Mouse (Mus musculus): ENCODE data around the gene Olfr282. TPM values are rescaled to one million over a fixed set of nuclear protein-coding genes. Genes with fewer than 3 reads are reported as not detected.
"Not testable (repeated sequence)": the region's sequence is repeated elsewhere in the genome, so short reads cannot be mapped to it uniquely, and the experiment has no call there.

Gene Olfr282
- polyA plus RNA-seq, 2 experiments: not detected

GRCm38 (mm10) chr15:98415996-98416395 lies 15.0 kb upstream of the Olfr282 start:
- DNase-seq (ENCODE audit: low read depth in 3 of 3, low spot score in 3 of 3) (no peak), ATAC-seq (ENCODE audit: insufficient read depth) (no peak)
- Histone ChIP-seq H3K9me3 (ENCODE audit: control insufficient read depth, low read length) (no peaks in the 10 kb centered on the region), H3K27me3 (ENCODE audit: control insufficient read depth, insufficient read depth, low read length) (no peaks in the 10 kb centered on the region), H3K36me3 (replicated peaks; ENCODE audit: control insufficient read depth, insufficient read depth, low read depth) (no peaks in the 10 kb centered on the region), H3K4me3 (ENCODE audit: insufficient read depth in 1 of 2, low read depth in 2 of 2, low read length in 2 of 2) (no peak overlapping the region), H3K9ac (replicated peaks) (no peak overlapping the region), H3K27ac (no peak overlapping the region), H3K4me1 (replicated peaks; ENCODE audit: control insufficient read depth in 2 of 2, insufficient read depth in 2 of 2, low read length in 1 of 2) (no peaks in the 10 kb centered on the region), H3K4me2 (ENCODE audit: low read depth) (no peak overlapping the region)
- 31% methylated on average over 4 of the region's 4 CpGs for WGBS (ENCODE audit: insufficient replicate concordance)
- TF ChIP-seq EP300 (IDR thresholded peaks at IDR 0.05; ENCODE audit: low read depth) (no peak), CTCF (IDR thresholded peaks at IDR 0.05; ENCODE audit: low read depth) (no peak)

- not testable (repeated sequence) for H3K4me1 ChIP-seq (replicated peaks; ENCODE audit: control insufficient read depth in 2 of 2, insufficient read depth in 2 of 2, low read length in 1 of 2); H3K9ac ChIP-seq (replicated peaks); H3K36me3 ChIP-seq (replicated peaks; ENCODE audit: control insufficient read depth, insufficient read depth, low read depth); H3K4me2 ChIP-seq (ENCODE audit: low read depth); ATAC-seq (ENCODE audit: insufficient read depth); H3K27ac ChIP-seq; H3K27me3 ChIP-seq (ENCODE audit: control insufficient read depth, insufficient read depth, low read length); DNase-seq (ENCODE audit: low read depth in 3 of 3, low spot score in 3 of 3); H3K9me3 ChIP-seq (ENCODE audit: control insufficient read depth, low read length); H3K4me3 ChIP-seq (ENCODE audit: insufficient read depth in 1 of 2, low read depth in 2 of 2, low read length in 2 of 2)
These were observed 14.2 kb upstream of the Olfr282 start for GRCm38 (mm10) chr15:98416802-98417201.

- 10% methylated on average over 2 of the region's 3 CpGs for WGBS (ENCODE audit: insufficient replicate concordance)
- not testable (repeated sequence) for H3K9ac ChIP-seq (replicated peaks)
These were observed 13.7 kb upstream of the Olfr282 start for GRCm38 (mm10) chr15:98417285-98417684.

GRCm38 (mm10) chr15:98418096-98418495 lies 12.9 kb upstream of the Olfr282 start:
- no peaks in the 10 kb centered on the region for H3K27me3 ChIP-seq (ENCODE audit: control insufficient read depth, insufficient read depth, low read length)
- no peak overlapping the region for H3K9ac ChIP-seq (replicated peaks)
- H3K9me3 ChIP-seq (ENCODE audit: control insufficient read depth, low read length): no peaks in the 10 kb centered on the region
- no peak overlapping the region for H3K4me3 ChIP-seq (ENCODE audit: insufficient read depth in 1 of 2, low read depth in 2 of 2, low read length in 2 of 2)
- DNase-seq (ENCODE audit: low read depth in 3 of 3, low spot score in 3 of 3) (no peak), ATAC-seq (ENCODE audit: insufficient read depth) (no peak)
- no peak overlapping the region for H3K27ac ChIP-seq
- WGBS (ENCODE audit: insufficient replicate concordance): 50% methylated on average over 7 of the region's 7 CpGs
- H3K4me2 ChIP-seq (ENCODE audit: low read depth): no peak overlapping the region
- TF ChIP-seq CTCF (IDR thresholded peaks at IDR 0.05; ENCODE audit: low read depth): no peak
- TF ChIP-seq EP300 (IDR thresholded peaks at IDR 0.05; ENCODE audit: low read depth): no peak
- no peaks in the 10 kb centered on the region for H3K36me3 ChIP-seq (replicated peaks; ENCODE audit: control insufficient read depth, insufficient read depth, low read depth)
- no peaks in the 10 kb centered on the region for H3K4me1 ChIP-seq (replicated peaks; ENCODE audit: control insufficient read depth in 2 of 2, insufficient read depth in 2 of 2, low read length in 1 of 2)

More at GRCm38 (mm10) chr15:98417285-98417684, 13.7 kb upstream of the Olfr282 start:
- not testable (repeated sequence) for ATAC-seq (ENCODE audit: insufficient read depth); H3K4me1 ChIP-seq (replicated peaks; ENCODE audit: control insufficient read depth in 2 of 2, insufficient read depth in 2 of 2, low read length in 1 of 2); H3K4me3 ChIP-seq (ENCODE audit: insufficient read depth in 1 of 2, low read depth in 2 of 2, low read length in 2 of 2); DNase-seq (ENCODE audit: low read depth in 3 of 3, low spot score in 3 of 3); H3K27me3 ChIP-seq (ENCODE audit: control insufficient read depth, insufficient read depth, low read length); H3K9me3 ChIP-seq (ENCODE audit: control insufficient read depth, low read length); H3K27ac ChIP-seq; H3K4me2 ChIP-seq (ENCODE audit: low read depth); H3K36me3 ChIP-seq (replicated peaks; ENCODE audit: control insufficient read depth, insufficient read depth, low read depth)

GRCm38 (mm10) chr15:98420897-98421296 lies 10.1 kb upstream of the Olfr282 start:
- Histone ChIP-seq H3K4me1 (replicated peaks; ENCODE audit: control insufficient read depth in 2 of 2, insufficient read depth in 2 of 2, low read length in 1 of 2) (no peaks in the 10 kb centered on the region), H3K36me3 (replicated peaks; ENCODE audit: control insufficient read depth, insufficient read depth, low read depth) (no peaks in the 10 kb centered on the region), H3K27me3 (ENCODE audit: control insufficient read depth, insufficient read depth, low read length) (no peaks in the 10 kb centered on the region), H3K9ac (replicated peaks) (no peak overlapping the region), H3K4me3 (ENCODE audit: insufficient read depth in 1 of 2, low read depth in 2 of 2, low read length in 2 of 2) (no peak overlapping the region), H3K4me2 (ENCODE audit: low read depth) (no peak overlapping the region), H3K27ac (no peak overlapping the region), H3K9me3 (ENCODE audit: control insufficient read depth, low read length) (no peaks in the 10 kb centered on the region)
- 45% methylated on average over 4 of the region's 4 CpGs for WGBS (ENCODE audit: insufficient replicate concordance)
- no peak for TF ChIP-seq EP300 (IDR thresholded peaks at IDR 0.05; ENCODE audit: low read depth)
- TF ChIP-seq CTCF (IDR thresholded peaks at IDR 0.05; ENCODE audit: low read depth): no peak
- DNase-seq (ENCODE audit: low read depth in 3 of 3, low spot score in 3 of 3): no peak
- no peak for ATAC-seq (ENCODE audit: insufficient read depth)

GRCm38 (mm10) chr15:98424326-98424725 lies 6.7 kb upstream of the Olfr282 start:
- no peak for ATAC-seq (ENCODE audit: insufficient read depth)
- no peak overlapping the region for H3K4me3 ChIP-seq (ENCODE audit: insufficient read depth in 1 of 2, low read depth in 2 of 2, low read length in 2 of 2)
- TF ChIP-seq CTCF (IDR thresholded peaks at IDR 0.05; ENCODE audit: low read depth) (no peak), EP300 (IDR thresholded peaks at IDR 0.05; ENCODE audit: low read depth) (no peak)

More at GRCm38 (mm10) chr15:98424326-98424725, 6.7 kb upstream of the Olfr282 start:
- Histone ChIP-seq H3K27me3 (ENCODE audit: control insufficient read depth, insufficient read depth, low read length) (no peaks in the 10 kb centered on the region), H3K27ac (no peak overlapping the region), H3K9me3 (ENCODE audit: control insufficient read depth, low read length) (no peaks in the 10 kb centered on the region), H3K4me1 (replicated peaks; ENCODE audit: control insufficient read depth in 2 of 2, insufficient read depth in 2 of 2, low read length in 1 of 2) (no peaks in the 10 kb centered on the region), H3K9ac (replicated peaks) (no peak overlapping the region), H3K36me3 (replicated peaks; ENCODE audit: control insufficient read depth, insufficient read depth, low read depth) (no peaks in the 10 kb centered on the region), H3K4me2 (ENCODE audit: low read depth) (no peak overlapping the region)
- WGBS (ENCODE audit: insufficient replicate concordance): 59% methylated on average over 14 of the region's 14 CpGs
- no peak for DNase-seq (ENCODE audit: low read depth in 3 of 3, low spot score in 3 of 3)

Data from liver, embryonic 14.5 days (tissue).